Mouse (Mus musculus): ENCODE measurements around the gene Glis3. TPM values are rescaled to one million over a fixed set of nuclear protein-coding genes. Genes with fewer than 3 reads are reported as not detected.
A peak's percentile ranks its signal among the peaks of the same experiment; 100 is the strongest.

Gene Glis3
- total RNA-seq (2012; rRNA removed) = not detected in 2 replicates
- not detected for polyA plus RNA-seq (2012; ENCODE audit: insufficient read depth in 1 of 2, insufficient read length in 2 of 2, low read depth in 1 of 2, low replicate concordance in 2 of 2, missing spikeins in 1 of 2)

- DNase-seq (ENCODE audit: low read depth, low spot score) = no peak
- no peaks in the 10 kb centered on the region for H3K36me3 ChIP-seq (ENCODE audit: control insufficient read depth in 1 of 2, insufficient read depth in 2 of 2, low read length in 2 of 2)
- H3K4me3 ChIP-seq (ENCODE audit: control insufficient read depth in 1 of 2, insufficient read depth in 1 of 2, low read depth in 2 of 2, low read length in 2 of 2) = no peak within 1 kb of the TSS
- no peaks in the 10 kb centered on the region for H3K4me1 ChIP-seq (ENCODE audit: control insufficient read depth in 1 of 2, insufficient read depth in 2 of 2, low read length in 2 of 2)
- no peak within 1 kb of the TSS for H3K9ac ChIP-seq (ENCODE audit: control insufficient read depth, low read depth, low read length, poor library complexity, severe bottlenecking)
- H3K79me2 ChIP-seq (ENCODE audit: control insufficient read depth, insufficient read depth, low read length, poor library complexity) = no peaks in the 10 kb centered on the region
- H3K27me3 ChIP-seq (ENCODE audit: control insufficient read depth in 1 of 2, insufficient read depth in 2 of 2, low read length in 2 of 2) = no peaks in the 10 kb centered on the region
- TF ChIP-seq TCF12 (IDR thresholded peaks at IDR 0.05; ENCODE audit: low read depth, low read length) = no peak
- no peak for TF ChIP-seq UBTF (IDR thresholded peaks at IDR 0.05; ENCODE audit: borderline replicate concordance, insufficient read depth, low read depth, low read length)
- no peak for TF ChIP-seq ZNF384 (IDR thresholded peaks at IDR 0.05; ENCODE audit: low read depth, low read length)
- no peak for TF ChIP-seq EP300 (IDR thresholded peaks at IDR 0.05; ENCODE audit: low read depth in 1 of 2, low read length in 2 of 2)
- no peak for TF ChIP-seq POLR2AphosphoS5 (IDR thresholded peaks at IDR 0.05; ENCODE audit: borderline replicate concordance, low read depth, low read length)
- no peak for TF ChIP-seq SIN3A (IDR thresholded peaks at IDR 0.05; ENCODE audit: low read length)
- no peak for TF ChIP-seq BHLHE40 (IDR thresholded peaks at IDR 0.05; ENCODE audit: borderline replicate concordance, low read depth, low read length)
- no peak for TF ChIP-seq USF2 (IDR thresholded peaks at IDR 0.05; ENCODE audit: borderline replicate concordance in 1 of 2, insufficient read depth in 1 of 2, low read depth in 1 of 2, low read length in 2 of 2)
- no peak for TF ChIP-seq ZC3H11A (IDR thresholded peaks at IDR 0.05; ENCODE audit: low read depth, low read length)
- no peak for TF ChIP-seq GATA1 (IDR thresholded peaks at IDR 0.05; ENCODE audit: low read depth, low read length)
- no peak for TF ChIP-seq MAFK (IDR thresholded peaks at IDR 0.05; ENCODE audit: borderline replicate concordance, low read depth, low read length)
- no peak for TF ChIP-seq CTCF (IDR thresholded peaks at IDR 0.05 in 2 of 3, conservative IDR thresholded peaks at IDR 0.05 in 1 of 3; ENCODE audit: control insufficient read depth in 1 of 3, insufficient read depth in 1 of 3, low read depth in 2 of 3, low read length in 3 of 3, poor library complexity in 1 of 3, severe bottlenecking in 1 of 3)
- TF ChIP-seq ZKSCAN1 (IDR thresholded peaks at IDR 0.05; ENCODE audit: low read depth, low read length) = no peak
- no peak for TF ChIP-seq RAD21 (IDR thresholded peaks at IDR 0.05; ENCODE audit: low read depth, low read length)
- TF ChIP-seq MYC (IDR thresholded peaks at IDR 0.05; ENCODE audit: low read depth, low read length) = no peak
- no peak for TF ChIP-seq ELF1 (IDR thresholded peaks at IDR 0.05; ENCODE audit: low read depth, low read length)
- H3K27ac ChIP-seq (ENCODE audit: control insufficient read depth, low read depth, low read length) = no peak within 1 kb of the TSS
- H3K9me3 ChIP-seq (replicated peaks; ENCODE audit: insufficient read depth, low read length) = no peaks in the 10 kb centered on the region
Measured at GRCm38 (mm10) chr19:28679776-28680391, at the start of gene Glis3. Gene Glis3 (minus strand): TSS chr19:28680077.

- DNase-seq (ENCODE audit: low read depth, low spot score) = peak; percentile 28
- Histone ChIP-seq H3K4me3 (ENCODE audit: control insufficient read depth in 1 of 2, insufficient read depth in 1 of 2, low read depth in 2 of 2, low read length in 2 of 2) (no peak overlapping the region), H3K79me2 (ENCODE audit: control insufficient read depth, insufficient read depth, low read length, poor library complexity) (no peaks in the 10 kb centered on the region), H3K4me1 (ENCODE audit: control insufficient read depth in 1 of 2, insufficient read depth in 2 of 2, low read length in 2 of 2) (no peaks in the 10 kb centered on the region), H3K36me3 (ENCODE audit: control insufficient read depth in 1 of 2, insufficient read depth in 2 of 2, low read length in 2 of 2) (no peaks in the 10 kb centered on the region), H3K9ac (ENCODE audit: control insufficient read depth, low read depth, low read length, poor library complexity, severe bottlenecking) (no peak overlapping the region), H3K9me3 (replicated peaks; ENCODE audit: insufficient read depth, low read length) (no peaks in the 10 kb centered on the region), H3K27ac (ENCODE audit: control insufficient read depth, low read depth, low read length) (no peak overlapping the region), H3K27me3 (ENCODE audit: control insufficient read depth in 1 of 2, insufficient read depth in 2 of 2, low read length in 2 of 2) (no peaks in the 10 kb centered on the region; a peak in 1 of 4 replicates)
- TF ChIP-seq NRF1 (IDR thresholded peaks at IDR 0.05; ENCODE audit: insufficient read depth, low read depth, low read length, poor library complexity, severe bottlenecking) (no peak), GATA1 (IDR thresholded peaks at IDR 0.05; ENCODE audit: low read depth, low read length) (no peak), USF2 (IDR thresholded peaks at IDR 0.05; ENCODE audit: borderline replicate concordance in 1 of 2, insufficient read depth in 1 of 2, low read depth in 1 of 2, low read length in 2 of 2) (no peak), MAFK (IDR thresholded peaks at IDR 0.05; ENCODE audit: borderline replicate concordance, low read depth, low read length) (no peak), USF1 (IDR thresholded peaks at IDR 0.05; ENCODE audit: low read depth, low read length) (no peak), MYB (IDR thresholded peaks at IDR 0.05; ENCODE audit: low read depth, low read length) (no peak), GABPA (IDR thresholded peaks at IDR 0.05; ENCODE audit: low read depth, low read length) (no peak), ZC3H11A (IDR thresholded peaks at IDR 0.05; ENCODE audit: low read depth, low read length) (0 out of 2 replicates have a peak, but pooled peaks have one; percentile 3), KAT2A (conservative IDR thresholded peaks at IDR 0.05; ENCODE audit: low read depth, low read length) (no peak), SMC3 (IDR thresholded peaks at IDR 0.05; ENCODE audit: low read depth, low read length) (peak; percentile 35), CHD2 (IDR thresholded peaks at IDR 0.05; ENCODE audit: low read length) (no peak), E2F4 (IDR thresholded peaks at IDR 0.05; ENCODE audit: borderline replicate concordance, low read depth, low read length) (no peak), UBTF (IDR thresholded peaks at IDR 0.05; ENCODE audit: borderline replicate concordance, insufficient read depth, low read depth, low read length) (no peak), TBP (IDR thresholded peaks at IDR 0.05; ENCODE audit: low read depth, low read length) (no peak), MAX (IDR thresholded peaks at IDR 0.05; ENCODE audit: low read length) (no peak), JUND (IDR thresholded peaks at IDR 0.05; ENCODE audit: low read depth, low read length) (no peak), CTCF (IDR thresholded peaks at IDR 0.05 in 2 of 3, conservative IDR thresholded peaks at IDR 0.05 in 1 of 3; ENCODE audit: control insufficient read depth in 1 of 3, insufficient read depth in 1 of 3, low read depth in 2 of 3, low read length in 3 of 3, poor library complexity in 1 of 3, severe bottlenecking in 1 of 3) (peak; percentile 53 to 62 (median 55)), RAD21 (IDR thresholded peaks at IDR 0.05; ENCODE audit: low read depth, low read length) (peak; percentile 57)
Measured at GRCm38 (mm10) chr19:28726161-28726880, 46.4 kb upstream of the Glis3 start.

Measured in MEL (cell line).